Mouse (Mus musculus): ENCODE measurements around the gene Trim69.
"Not testable (repeated sequence)": the region's sequence is repeated elsewhere in the genome, so short reads cannot be mapped to it uniquely, and the experiment has no call there.

The Trim69 gene

GRCm38 (mm10) chr2:122210534-122211228 is 50.2 kb downstream of the Trim69 start:
- no peak for DNase-seq (ENCODE audit: low spot score in 2 of 2)

GRCm38 (mm10) chr2:122217075-122217474 is 56.6 kb downstream of the Trim69 start:
- DNase-seq (ENCODE audit: low spot score in 2 of 2) = not testable (repeated sequence)

- DNase-seq (ENCODE audit: low spot score in 2 of 2) = no peak
Observed at GRCm38 (mm10) chr2:122218234-122218633, 57.7 kb downstream of the Trim69 start.

GRCm38 (mm10) chr2:122221378-122221777 is 60.9 kb downstream of the Trim69 start:
- no peak for DNase-seq (ENCODE audit: low spot score in 2 of 2)

- no peak for DNase-seq (ENCODE audit: low spot score in 2 of 2)
Observed at GRCm38 (mm10) chr2:122221798-122222197, 61.3 kb downstream of the Trim69 start.

- DNase-seq (ENCODE audit: low spot score in 2 of 2) = no peak
Observed at GRCm38 (mm10) chr2:122222272-122222671, 61.8 kb downstream of the Trim69 start.

- no peak for DNase-seq (ENCODE audit: low spot score in 2 of 2)
Observed at GRCm38 (mm10) chr2:122223654-122224053, 63.2 kb downstream of the Trim69 start.

Data from right cerebral cortex, postnatal 36 days (tissue).